Mouse (Mus musculus) activated CD4-positive, CD25-positive, alpha-beta regulatory T cell, adult 4 months (primary cell): Measurements from ENCODE around the gene 1700037C18Rik. TPM values are rescaled to one million over a fixed set of nuclear protein-coding genes. Genes with fewer than 3 reads are reported as not detected.
A peak's percentile ranks its signal among the peaks of the same experiment; 100 is the strongest.
"Not testable (repeated sequence)": the region's sequence is repeated elsewhere in the genome, so short reads cannot be mapped to it uniquely, and the experiment has no call there.

Experiments
- ATAC-seq: one replicate; pipeline ENCODE4 v1.8.0; 2017
- polyA plus RNA-seq, 2 experiments: library from polyadenylated mRNA; unstranded; fragments of 100-300 nt; shearing (Covaris generic); gene quantifications; one replicate each; pipeline ENCODE4 v1.2.1; 2017

Gene 1700037C18Rik
- polyA plus RNA-seq, 2 experiments from 2014 or later, result 6.1 to 9.6 TPM

DNA sequence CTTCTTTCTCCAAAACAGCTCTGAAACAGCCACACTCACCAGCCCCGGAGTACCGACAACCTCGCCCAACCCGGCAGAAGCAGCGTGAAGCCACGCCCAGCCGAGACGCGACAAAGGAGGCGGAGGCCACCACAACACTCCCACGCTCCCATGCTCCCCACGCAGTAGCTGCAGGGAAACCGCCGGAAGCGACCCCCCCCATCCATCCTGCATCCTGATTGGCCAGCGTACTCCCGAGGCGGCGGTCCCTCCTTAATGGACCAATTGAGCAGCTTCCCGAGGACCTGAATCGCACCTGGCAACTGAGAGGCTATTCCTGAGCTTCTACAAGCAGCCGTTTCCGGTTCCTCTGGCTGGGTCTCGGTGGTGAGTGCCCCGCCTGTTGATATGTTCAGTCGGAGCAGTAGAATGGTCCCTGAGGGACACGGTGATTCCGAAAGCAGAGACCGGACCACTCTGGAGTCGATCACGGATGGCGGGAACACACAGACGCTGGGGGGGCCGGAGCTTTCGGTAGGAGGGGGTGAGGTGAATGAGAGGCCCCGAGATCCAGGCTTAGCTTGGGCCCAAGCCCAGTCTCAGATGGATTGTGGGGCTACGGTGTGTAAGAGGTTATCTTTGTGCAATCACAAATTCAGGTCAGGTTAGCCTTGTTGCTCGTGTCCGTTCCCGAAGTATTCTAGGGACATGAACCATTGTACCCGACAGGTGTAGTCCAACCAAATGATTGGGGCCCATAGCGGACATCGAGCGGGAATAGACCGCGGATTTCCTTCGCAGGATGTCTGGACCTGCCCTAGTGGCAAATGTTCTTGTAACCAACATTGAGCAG lies 36.1 kb downstream of the 1700037C18Rik start, which contains the start of gene Naa60:
Gene Naa60 (plus strand): TSS at position 160 of the 832 bp plus-strand sequence.
- peak; percentile 95 for ATAC-seq

GRCm38 (mm10) chr16:3871815-3872214 lies 36.7 kb downstream of the 1700037C18Rik start:
- no peak for ATAC-seq

DNA sequence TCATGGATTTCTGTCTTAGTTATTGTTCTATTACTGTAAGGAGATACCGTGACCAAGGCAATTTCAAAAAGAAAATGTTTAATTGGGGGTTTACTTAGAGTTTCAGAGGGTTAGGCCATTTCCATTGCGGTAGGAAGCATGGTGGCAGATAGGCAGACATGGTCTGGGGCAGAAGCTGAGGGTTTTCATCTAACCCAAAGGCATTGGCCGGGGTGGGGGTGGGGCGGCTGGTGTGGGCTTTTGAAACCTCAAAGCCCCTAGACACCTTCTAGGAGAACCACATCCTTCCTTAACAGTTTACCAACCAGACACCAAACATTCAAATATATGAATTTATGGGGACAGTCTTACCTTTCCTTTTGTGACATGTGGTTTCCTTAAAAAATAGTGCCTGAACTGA lies 49.2 kb downstream of the 1700037C18Rik start:
- no peak for ATAC-seq

GRCm38 (mm10) chr16:3855776-3856175 lies 52.7 kb downstream of the 1700037C18Rik start:
- no peak for ATAC-seq

DNA sequence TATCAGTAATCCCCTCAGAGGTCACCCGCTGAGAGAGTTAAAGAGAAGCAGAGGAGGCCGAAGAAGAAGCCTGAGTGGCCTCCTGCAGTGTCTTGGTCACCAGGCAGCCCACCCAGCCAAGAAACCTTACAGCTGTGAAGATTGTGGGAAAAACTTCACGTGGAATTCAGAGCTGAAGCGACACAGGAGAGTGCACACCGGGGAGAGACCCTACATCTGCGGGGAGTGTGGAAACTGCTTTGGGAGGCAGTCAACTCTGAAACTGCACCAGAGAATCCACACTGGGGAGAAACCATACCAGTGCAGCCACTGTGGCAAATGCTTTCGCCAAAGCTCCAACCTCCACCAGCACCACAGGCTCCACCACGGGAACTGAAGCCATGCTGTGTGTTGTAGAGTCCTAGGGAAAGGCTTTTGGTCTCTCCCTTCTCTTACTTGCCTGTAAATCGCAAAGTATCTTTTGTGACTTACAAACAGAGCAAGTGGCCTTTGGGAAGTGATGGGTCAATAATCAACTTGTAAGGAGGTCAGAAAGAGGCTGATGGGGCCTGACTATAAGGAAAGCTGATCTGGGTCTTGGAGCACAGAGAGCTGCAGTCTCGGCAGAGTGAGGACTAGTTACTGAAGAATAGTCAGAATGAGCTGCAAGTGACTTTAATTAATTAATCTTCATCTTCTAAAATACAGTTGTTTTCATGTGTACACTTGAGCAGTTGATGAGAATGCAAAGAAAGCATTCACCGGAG lies 53.9 kb downstream of the 1700037C18Rik start:
- no peak for ATAC-seq

DNA sequence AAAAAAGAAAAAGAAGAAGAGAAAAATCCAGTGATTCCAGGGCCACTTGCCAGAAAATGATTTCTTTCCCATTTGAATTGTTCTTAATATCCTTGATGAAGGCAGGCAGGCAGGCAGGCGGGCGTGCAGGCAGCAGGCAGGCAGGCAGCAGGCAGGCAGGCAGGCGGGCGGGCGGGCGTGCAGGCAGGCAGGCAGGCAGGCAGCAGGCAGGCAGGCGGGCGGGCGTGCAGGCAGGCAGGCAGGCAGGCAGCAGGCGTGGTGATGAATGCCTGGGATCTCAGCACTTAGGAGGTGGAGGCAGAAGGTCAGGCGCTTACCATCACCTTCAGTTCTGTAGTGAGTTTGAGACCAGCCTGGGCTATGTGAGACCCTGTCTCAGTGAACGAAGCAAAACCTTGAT lies 55.9 kb downstream of the 1700037C18Rik start:
- no peak for ATAC-seq

GRCm38 (mm10) chr16:3851301-3851700 lies 57.2 kb downstream of the 1700037C18Rik start:
- not testable (repeated sequence) for ATAC-seq

- no peak for ATAC-seq
Observed at GRCm38 (mm10) chr16:3848416-3848815, 60.1 kb downstream of the 1700037C18Rik start.

- no peak for ATAC-seq
Observed at GRCm38 (mm10) chr16:3847871-3848270, 60.6 kb downstream of the 1700037C18Rik start.

DNA sequence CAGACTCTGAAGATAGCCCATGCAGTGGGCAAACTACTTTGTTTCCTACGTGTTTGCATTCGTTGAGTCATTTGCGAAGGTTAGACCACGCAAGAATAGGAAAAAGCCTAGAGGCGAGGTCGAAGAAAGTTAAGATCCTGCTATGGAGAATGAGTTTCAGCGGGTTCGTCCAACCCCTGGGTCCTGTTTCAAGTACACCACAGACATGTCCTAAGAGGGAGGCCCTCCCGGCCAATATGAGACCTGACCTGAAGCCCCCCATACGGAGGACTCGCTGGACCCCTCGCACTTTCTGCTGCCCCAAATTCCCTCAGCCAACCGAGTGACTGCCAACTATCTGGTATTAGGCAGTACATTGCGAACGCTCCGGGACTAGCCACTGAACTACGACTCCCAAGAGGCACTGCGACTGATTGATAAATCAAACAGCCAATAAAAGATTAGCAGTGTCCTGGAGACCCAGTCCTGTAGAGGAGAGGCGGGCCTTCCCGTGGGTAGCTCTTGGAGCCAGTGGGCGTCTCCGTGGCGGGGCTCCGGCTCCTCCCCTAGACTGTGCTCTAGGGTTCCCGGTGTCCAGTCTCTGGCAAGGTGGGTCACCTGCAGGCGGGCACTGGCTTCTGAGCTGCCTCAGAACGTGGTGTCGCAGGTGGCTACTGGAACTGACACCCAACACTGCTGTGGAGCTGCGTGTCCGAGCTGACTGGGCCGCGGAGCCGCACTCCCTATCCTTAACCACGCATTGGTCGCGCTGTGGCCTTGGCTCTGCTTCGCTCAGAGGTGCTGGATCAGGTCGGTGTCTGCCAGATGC lies 61.6 kb downstream of the 1700037C18Rik start, which contains the start of gene Zfp174:
Gene Zfp174 (plus strand): TSS at position 558 of the 808 bp plus-strand sequence.
- ATAC-seq, result peak; percentile 100

Other genes with a start within 250 kb of the 1700037C18Rik start
- not detected for gene Mefv, start 190.6 kb downstream of the 1700037C18Rik start, polyA plus RNA-seq
- 10 to 100 TPM; 69.2 to 95.7 TPM for gene Zfp263, start 164.6 kb downstream of the 1700037C18Rik start, polyA plus RNA-seq
- gene Olfr15, start 77.8 kb downstream of the 1700037C18Rik start, polyA plus RNA-seq, result not detected
- under 1 TPM; 0.75 to 0.86 TPM for gene Zfp174, start 61.4 kb downstream of the 1700037C18Rik start, polyA plus RNA-seq
- gene Naa60, start 36.3 kb downstream of the 1700037C18Rik start, polyA plus RNA-seq, result 100 to 1,000 TPM; 112 to 123 TPM
- gene Zfp597, start 24.1 kb downstream of the 1700037C18Rik start, polyA plus RNA-seq, result 10 to 100 TPM; 10.1 to 13.0 TPM
- under 1 TPM in 1 of 2 experiments, not detected in 1; 0.86 TPM for gene Gm20695, start 24.0 kb downstream of the 1700037C18Rik start, polyA plus RNA-seq
- 10 to 100 TPM; 35.1 to 43.5 TPM for gene Cluap1, start 112 bp upstream of the 1700037C18Rik start, polyA plus RNA-seq
- 10 to 100 TPM; 60.0 to 64.2 TPM for gene Nlrc3, start 67.9 kb upstream of the 1700037C18Rik start, polyA plus RNA-seq
- 10 to 100 TPM; 15.2 to 22.2 TPM for gene Slx4, start 95.1 kb upstream of the 1700037C18Rik start, polyA plus RNA-seq
- gene Dnase1, start 128.3 kb upstream of the 1700037C18Rik start, polyA plus RNA-seq, result 1 to 10 TPM; 3.4 to 4.5 TPM
- 10 to 100 TPM; 59.4 to 74.5 TPM for gene Trap1, start 169.1 kb upstream of the 1700037C18Rik start, polyA plus RNA-seq